Mouse (Mus musculus) limb, embryonic 13.5 days (tissue): ENCODE measurements around the gene Arid4b. TPM values are rescaled to one million over a fixed set of nuclear protein-coding genes. Genes with fewer than 3 reads are reported as not detected.

ENCODE experiments used
- ATAC-seq: fragments of 200-750 bp; cut with Nextera tagmentation; 2 replicates; pipeline ENCODE4 v1.8.0; 2017; ENCODE audit warnings: low read depth, moderate number of reproducible peaks, moderate TSS enrichment; ENCODE audit not compliant: low FRiP score
- H3K27ac ChIP-seq: fragments of 300-500 bp; sonication (generic); 2 replicates; pipeline ENCODE4 v1.5.1; 2015; ENCODE audit warnings: inconsistent platforms, mild to moderate bottlenecking, moderate library complexity
- H3K27me3 ChIP-seq: fragments of 300-500 bp; sonication (generic); 2 replicates; pipeline ENCODE4 v1.6.1; 2015; ENCODE audit warnings: mild to moderate bottlenecking, inconsistent platforms
- H3K36me3 ChIP-seq: fragments of 300-500 bp; sonication (generic); 2 replicates; pipeline ENCODE4 v1.6.1; 2015; ENCODE audit warnings: inconsistent platforms, mild to moderate bottlenecking, moderate library complexity
- H3K4me1 ChIP-seq: fragments of 300-500 bp; sonication (generic); 2 replicates; pipeline ENCODE4 v1.6.1; 2015; ENCODE audit warnings: inconsistent platforms
- H3K4me2 ChIP-seq: fragments of 300-500 bp; sonication (generic); replicated peaks from 2 replicates; pipeline ENCODE4 v1.6.1; 2015; ENCODE audit warnings: inconsistent platforms, mild to moderate bottlenecking, moderate library complexity
- H3K4me3 ChIP-seq: fragments of 300-500 bp; sonication (generic); 2 replicates; pipeline ENCODE4 v1.5.1; 2015; ENCODE audit warnings: moderate library complexity, mild to moderate bottlenecking, inconsistent platforms
- H3K9ac ChIP-seq: fragments of 300-500 bp; sonication (generic); 2 replicates; pipeline ENCODE4 v1.6.1; 2015; ENCODE audit warnings: mild to moderate bottlenecking, inconsistent platforms
- H3K9me3 ChIP-seq: fragments of 300-500 bp; sonication (generic); 2 replicates; pipeline ENCODE4 v1.6.1; 2016; ENCODE audit warnings: inconsistent platforms
- WGBS: fragments of 180-500 bp; shearing (Covaris S2); methylation state at CpG from one replicate; pipeline ENCODE4 v1.1.7; 2015; 5-methylcytosine and 5-hydroxymethylcytosine counted together
- polyA plus RNA-seq: library from polyadenylated mRNA; unstranded; fragments of >200 nt; fragmentation: Nextera tagmentation; extraction: Ambion mirVana; gene quantifications from 2 replicates; pipeline ENCODE4 v1.2.1, GENCODE M21; 2015

Arid4b gene
- polyA plus RNA-seq, 1 experiment from 2014 or later: 102 TPM

DNA sequence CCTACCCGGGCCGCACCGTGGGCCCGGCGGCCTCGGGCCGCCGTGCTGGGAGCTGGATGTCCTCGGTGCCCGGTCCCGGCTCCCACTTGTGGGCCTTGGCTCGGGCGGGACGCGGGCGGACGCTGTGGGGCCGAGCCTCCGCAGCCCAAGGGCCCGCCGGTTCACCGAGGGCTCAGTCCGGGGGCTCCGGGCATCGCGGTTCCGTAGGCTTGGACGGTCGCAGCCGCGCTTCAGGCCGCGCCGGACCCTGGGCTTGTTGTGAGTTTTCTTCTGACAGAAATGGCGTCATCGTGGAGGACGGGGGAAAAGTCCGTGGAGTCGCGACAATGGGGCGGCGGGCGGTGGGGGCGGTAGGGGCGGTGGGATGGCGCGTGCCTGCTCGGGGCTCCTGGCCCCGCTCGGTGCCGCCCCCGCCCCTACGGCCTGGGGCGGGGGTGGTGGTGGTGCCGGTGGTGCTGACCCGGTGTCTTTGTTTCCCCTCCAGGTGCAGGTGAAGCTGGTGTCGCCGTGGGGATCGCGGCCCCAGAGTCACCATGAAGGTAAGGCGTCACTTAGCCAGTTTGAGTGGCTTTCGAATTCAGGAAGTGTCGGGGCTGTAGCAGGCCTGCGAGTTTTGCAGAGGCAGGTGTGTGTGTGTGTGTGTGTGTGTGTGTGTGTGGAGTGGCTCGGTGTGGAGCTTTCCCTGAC, 1.5 kb downstream of the Arid4b start:
- WGBS: under 1% methylated on average over 61 of the region's 65 CpGs
- ATAC-seq: no peak
- Histone ChIP-seq H3K4me1 (peaks cover 22% of the 10 kb centered on the region), H3K9ac (peak overlapping the region; percentile 99), H3K27ac (peak overlapping the region; percentile 98), H3K9me3 (no peaks in the 10 kb centered on the region), H3K4me3 (peak overlapping the region; percentile 99), H3K27me3 (no peaks in the 10 kb centered on the region), H3K4me2 (peak overlapping the region; percentile 76), H3K36me3 (peaks cover 21% of the 10 kb centered on the region)

DNA sequence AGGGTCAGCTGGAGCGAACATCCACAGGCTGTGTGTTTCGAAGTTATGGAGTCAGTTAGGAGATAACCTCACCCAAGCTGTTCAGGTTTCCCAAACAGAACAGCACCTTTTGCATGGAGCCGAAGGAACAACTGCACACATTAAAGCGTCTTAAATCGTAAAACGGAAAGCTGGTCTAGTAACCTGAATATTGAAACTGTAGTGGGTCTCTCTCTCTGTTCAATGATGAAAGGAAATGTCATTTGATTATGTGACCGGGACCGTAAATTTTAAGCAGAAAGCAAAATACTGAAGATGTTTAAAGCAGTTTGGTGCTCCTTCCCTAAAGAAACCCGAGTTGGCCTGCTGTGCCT, 2.0 kb downstream of the Arid4b start:
- Histone ChIP-seq H3K36me3 (peaks cover 21% of the 10 kb centered on the region), H3K4me2 (peak overlapping the region; percentile 76), H3K4me3 (peak overlapping the region; percentile 99), H3K27me3 (no peaks in the 10 kb centered on the region), H3K4me1 (peaks cover 22% of the 10 kb centered on the region), H3K9me3 (no peaks in the 10 kb centered on the region), H3K9ac (peak overlapping the region; percentile 99), H3K27ac (peak overlapping the region; percentile 98; the same call in 1 of the 2 replicates)
- no peak for ATAC-seq
- 11% methylated on average over 9 of the region's 9 CpGs for WGBS

- WGBS: 73% methylated on average over 1 of the region's 1 CpGs
- Histone ChIP-seq H3K27ac (no peak overlapping the region), H3K36me3 (peaks cover 18% of the 10 kb centered on the region), H3K4me1 (peaks cover 22% of the 10 kb centered on the region), H3K27me3 (no peaks in the 10 kb centered on the region), H3K4me2 (no peak overlapping the region), H3K9ac (no peak overlapping the region), H3K4me3 (no peak overlapping the region), H3K9me3 (no peaks in the 10 kb centered on the region)
- ATAC-seq: no peak
These were observed 2.7 kb downstream of the Arid4b start for GRCm38 (mm10) chr13:14065701-14066100.

DNA sequence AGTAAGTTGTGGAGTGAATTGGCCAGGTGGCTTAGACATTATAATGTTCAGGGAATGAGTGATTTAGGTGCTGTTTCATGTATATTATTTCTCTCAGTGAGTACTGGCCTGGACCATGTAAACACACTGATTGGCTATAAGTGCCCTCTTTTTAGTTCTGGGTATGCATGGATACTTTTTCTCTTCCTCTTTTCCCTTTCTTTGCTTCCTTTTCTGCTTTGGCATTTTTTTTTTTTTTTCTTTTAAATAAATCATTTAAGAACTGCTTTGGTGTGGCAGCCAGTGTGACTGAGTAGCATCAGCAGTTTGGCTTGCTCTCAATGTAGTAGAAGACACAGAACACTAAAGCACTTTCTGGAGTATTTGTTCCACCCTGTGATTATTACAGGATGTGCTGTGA, 5.0 kb downstream of the Arid4b start:
- Histone ChIP-seq H3K9ac (no peak overlapping the region), H3K9me3 (no peaks in the 10 kb centered on the region), H3K36me3 (peaks cover 22% of the 10 kb centered on the region), H3K27ac (no peak overlapping the region), H3K4me3 (no peak overlapping the region), H3K4me1 (peaks cover 10% of the 10 kb centered on the region), H3K27me3 (no peaks in the 10 kb centered on the region), H3K4me2 (no peak overlapping the region)
- ATAC-seq: no peak

- WGBS: 93% methylated on average over 1 of the region's 1 CpGs
- ATAC-seq: no peak
- H3K4me1 ChIP-seq: peaks cover 10% of the 10 kb centered on the region
- no peaks in the 10 kb centered on the region for H3K27me3 ChIP-seq
- no peak overlapping the region for H3K4me2 ChIP-seq
- H3K9me3 ChIP-seq: no peaks in the 10 kb centered on the region
- no peak overlapping the region for H3K9ac ChIP-seq
- no peak overlapping the region for H3K4me3 ChIP-seq
- H3K27ac ChIP-seq: no peak overlapping the region
- H3K36me3 ChIP-seq: peaks cover 22% of the 10 kb centered on the region
These were observed 6.3 kb downstream of the Arid4b start for GRCm38 (mm10) chr13:14069291-14069690.

GRCm38 (mm10) chr13:14074371-14074770, 11.3 kb downstream of the Arid4b start:
- no peak overlapping the region for H3K9ac ChIP-seq
- H3K4me2 ChIP-seq: no peak overlapping the region
- WGBS: 75% methylated on average over 1 of the region's 1 CpGs
- no peak for ATAC-seq
- no peak overlapping the region for H3K4me3 ChIP-seq
- no peak overlapping the region for H3K27ac ChIP-seq
- H3K36me3 ChIP-seq: peaks cover 7% of the 10 kb centered on the region
- 0 out of 2 replicates have a peak, but pooled peaks cover 2% of the 10 kb centered on the region for H3K9me3 ChIP-seq
- no peaks in the 10 kb centered on the region for H3K4me1 ChIP-seq
- H3K27me3 ChIP-seq: no peaks in the 10 kb centered on the region

DNA sequence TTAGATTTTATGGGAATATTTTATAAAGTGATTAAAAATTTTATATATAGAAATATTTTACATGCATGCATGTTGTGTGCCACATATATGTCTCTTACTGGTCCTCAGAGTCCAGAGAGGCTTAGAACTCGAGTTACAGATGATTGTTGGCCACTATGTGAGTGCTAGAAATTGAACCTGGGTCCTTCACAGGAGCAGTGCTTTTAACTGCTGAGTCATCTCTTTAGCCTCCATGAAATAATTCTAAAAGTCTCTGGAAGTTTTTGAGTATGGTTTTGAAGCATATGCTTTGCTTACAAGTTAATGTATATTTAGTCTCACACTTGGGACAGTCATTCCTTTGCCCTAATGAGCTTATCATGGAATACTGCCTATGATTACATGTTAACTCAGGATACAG, 12.3 kb downstream of the Arid4b start:
- WGBS: 89% methylated on average over 1 of the region's 1 CpGs
- Histone ChIP-seq H3K36me3 (peaks cover 6% of the 10 kb centered on the region), H3K9me3 (0 out of 2 replicates have a peak, but pooled peaks cover 3% of the 10 kb centered on the region), H3K9ac (no peak overlapping the region), H3K27ac (no peak overlapping the region), H3K4me1 (no peaks in the 10 kb centered on the region), H3K4me2 (no peak overlapping the region), H3K4me3 (no peak overlapping the region), H3K27me3 (no peaks in the 10 kb centered on the region)
- no peak for ATAC-seq

GRCm38 (mm10) chr13:14088669-14089068, 25.6 kb downstream of the Arid4b start:
- H3K27me3 ChIP-seq: no peaks in the 10 kb centered on the region
- 0 out of 2 replicates have a peak, but pooled peaks cover 3% of the 10 kb centered on the region for H3K9me3 ChIP-seq
- no peak overlapping the region for H3K4me2 ChIP-seq
- 77% methylated on average over 1 of the region's 1 CpGs for WGBS
- H3K27ac ChIP-seq: no peak overlapping the region
- no peak for ATAC-seq
- H3K36me3 ChIP-seq: peaks cover 13% of the 10 kb centered on the region
- H3K9ac ChIP-seq: no peak overlapping the region
- H3K4me3 ChIP-seq: no peak overlapping the region
- H3K4me1 ChIP-seq: no peaks in the 10 kb centered on the region

- H3K27me3 ChIP-seq: no peaks in the 10 kb centered on the region
- peaks cover 9% of the 10 kb centered on the region for H3K4me1 ChIP-seq
- no peak overlapping the region for H3K9ac ChIP-seq
- no peaks in the 10 kb centered on the region for H3K9me3 ChIP-seq
- no peak overlapping the region for H3K4me3 ChIP-seq
- 76% methylated on average over 1 of the region's 1 CpGs for WGBS
- no peak overlapping the region for H3K27ac ChIP-seq
- no peaks in the 10 kb centered on the region for H3K36me3 ChIP-seq
- no peak overlapping the region for H3K4me2 ChIP-seq
- no peak for ATAC-seq
These were observed 40.0 kb downstream of the Arid4b start for GRCm38 (mm10) chr13:14103026-14103425.

- Histone ChIP-seq H3K27me3 (no peaks in the 10 kb centered on the region), H3K36me3 (no peaks in the 10 kb centered on the region), H3K9ac (no peak overlapping the region), H3K4me2 (no peak overlapping the region), H3K27ac (no peak overlapping the region), H3K9me3 (no peaks in the 10 kb centered on the region), H3K4me3 (no peak overlapping the region), H3K4me1 (no peaks in the 10 kb centered on the region)
- 21% methylated on average over 2 of the region's 2 CpGs for WGBS
- ATAC-seq: no peak
These were observed 47.3 kb downstream of the Arid4b start for GRCm38 (mm10) chr13:14110154-14110873.

- H3K4me2 ChIP-seq: no peak overlapping the region
- no peaks in the 10 kb centered on the region for H3K36me3 ChIP-seq
- H3K9ac ChIP-seq: no peak overlapping the region
- H3K27me3 ChIP-seq: no peaks in the 10 kb centered on the region
- no peaks in the 10 kb centered on the region for H3K4me1 ChIP-seq
- no peak for ATAC-seq
- no peak overlapping the region for H3K4me3 ChIP-seq
- no peaks in the 10 kb centered on the region for H3K9me3 ChIP-seq
- 47% methylated on average over 1 of the region's 1 CpGs for WGBS
- H3K27ac ChIP-seq: no peak overlapping the region
These were observed 48.1 kb downstream of the Arid4b start for GRCm38 (mm10) chr13:14111146-14111545.

DNA sequence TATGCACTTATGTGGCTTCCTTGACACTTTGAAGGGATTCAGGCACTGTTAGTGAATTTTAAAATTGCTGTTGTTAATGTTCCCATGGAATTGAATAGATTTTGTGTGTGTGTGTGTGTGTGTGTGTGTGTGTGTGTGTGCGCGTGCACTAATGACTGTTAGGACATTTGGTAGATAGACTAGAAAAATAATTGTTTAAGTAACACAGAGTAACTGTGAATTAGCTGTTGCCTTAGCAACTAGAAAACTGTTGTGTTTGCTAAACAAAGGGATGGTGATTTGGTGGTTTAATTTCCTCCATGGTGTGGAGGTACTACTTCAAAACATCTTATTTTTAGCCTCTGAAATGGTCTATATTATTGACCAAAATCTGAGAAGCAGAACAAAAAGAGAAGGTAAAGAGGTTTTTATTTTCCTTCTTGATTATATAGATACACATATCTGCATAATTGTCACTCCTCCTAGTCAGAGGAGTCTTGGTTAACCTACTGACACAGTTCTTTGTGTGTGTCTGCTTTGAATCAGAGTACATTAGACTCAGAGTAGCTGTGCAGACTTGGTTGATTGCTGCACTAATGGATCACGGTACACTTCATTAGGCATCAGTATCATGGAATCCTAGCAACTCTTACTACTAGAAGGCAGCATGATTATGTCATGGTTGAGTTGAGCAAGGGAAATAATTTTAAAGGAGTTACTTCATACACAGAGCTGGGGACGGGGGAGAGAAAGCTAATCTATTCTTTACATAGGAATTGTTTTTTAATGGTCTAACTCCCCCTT, 50.9 kb downstream of the Arid4b start:
- Histone ChIP-seq H3K9ac (no peak overlapping the region), H3K27me3 (no peaks in the 10 kb centered on the region), H3K9me3 (no peaks in the 10 kb centered on the region), H3K36me3 (no peaks in the 10 kb centered on the region), H3K27ac (no peak overlapping the region), H3K4me1 (no peaks in the 10 kb centered on the region), H3K4me3 (no peak overlapping the region), H3K4me2 (no peak overlapping the region)
- 87% methylated on average over 4 of the region's 4 CpGs for WGBS
- ATAC-seq: no peak
